Mouse (Mus musculus) midbrain, embryonic 11.5 days (tissue): ENCODE measurements around the gene Cep170b. TPM values are rescaled to one million over a fixed set of nuclear protein-coding genes. Genes with fewer than 3 reads are reported as not detected.
A peak's percentile ranks its signal among the peaks of the same experiment; 100 is the strongest.

ENCODE experiments used
- ATAC-seq: fragments of 200-750 bp; cut with Nextera tagmentation; 2 replicates; pipeline ENCODE4 v1.8.0; 2017; ENCODE audit warnings: moderate TSS enrichment, moderate library complexity; ENCODE audit not compliant: low FRiP score
- DNase-seq: peaks from one replicate; pipeline ENCODE4 v3.0.0; 2015; ENCODE audit warnings: low spot score; ENCODE audit errors: missing footprints
- H3K27ac ChIP-seq: fragments of 300-500 bp; sonication (generic); 2 replicates; pipeline ENCODE4 v1.5.1; 2014; ENCODE audit warnings: low read depth, low read length
- H3K27me3 ChIP-seq: fragments of 300-500 bp; sonication (generic); 2 replicates; pipeline ENCODE4 v1.6.1; 2014; ENCODE audit warnings: mild to moderate bottlenecking, low read length, moderate library complexity, mixed read lengths; ENCODE audit not compliant: control insufficient read depth, insufficient read depth
- H3K36me3 ChIP-seq: fragments of 300-500 bp; sonication (generic); 2 replicates; pipeline ENCODE4 v1.6.1; 2014; ENCODE audit warnings: mild to moderate bottlenecking, low read length, moderate library complexity, mixed read lengths; ENCODE audit not compliant: control insufficient read depth, insufficient read depth
- H3K4me1 ChIP-seq: fragments of 300-500 bp; sonication (generic); 2 replicates; pipeline ENCODE4 v1.6.1; 2014; ENCODE audit warnings: low read length; ENCODE audit not compliant: control insufficient read depth, insufficient read depth
- H3K4me2 ChIP-seq: fragments of 300-500 bp; sonication (generic); 2 replicates; pipeline ENCODE4 v1.6.1; 2014; ENCODE audit warnings: mild to moderate bottlenecking, moderate library complexity
- H3K4me3 ChIP-seq: fragments of 300-500 bp; sonication (generic); 2 replicates; pipeline ENCODE4 v1.5.1; 2014; ENCODE audit warnings: low read depth, low read length
- H3K9ac ChIP-seq: fragments of 300-500 bp; sonication (generic); 2 replicates; pipeline ENCODE4 v1.6.1; 2014; ENCODE audit warnings: low read length
- H3K9me3 ChIP-seq: fragments of 300-500 bp; sonication (generic); 2 replicates; pipeline ENCODE4 v1.6.1; 2016; ENCODE audit warnings: low read length; ENCODE audit not compliant: control insufficient read depth
- WGBS: fragments of 180-500 bp; shearing (Covaris S2); extraction: QIAGEN DNeasy Blood & Tissue Kit; methylation state at CpG from one replicate; pipeline ENCODE4 v1.1.7; 2014; 5-methylcytosine and 5-hydroxymethylcytosine counted together
- polyA plus RNA-seq: library from polyadenylated mRNA; unstranded; fragments of >200 nt; fragmentation: Nextera tagmentation; extraction: Ambion mirVana; gene quantifications from 2 replicates; pipeline ENCODE4 v1.2.1, GENCODE M21; 2014

Gene Cep170b
- polyA plus RNA-seq, 1 experiment from 2014 or later, result 5.2 TPM

DNA sequence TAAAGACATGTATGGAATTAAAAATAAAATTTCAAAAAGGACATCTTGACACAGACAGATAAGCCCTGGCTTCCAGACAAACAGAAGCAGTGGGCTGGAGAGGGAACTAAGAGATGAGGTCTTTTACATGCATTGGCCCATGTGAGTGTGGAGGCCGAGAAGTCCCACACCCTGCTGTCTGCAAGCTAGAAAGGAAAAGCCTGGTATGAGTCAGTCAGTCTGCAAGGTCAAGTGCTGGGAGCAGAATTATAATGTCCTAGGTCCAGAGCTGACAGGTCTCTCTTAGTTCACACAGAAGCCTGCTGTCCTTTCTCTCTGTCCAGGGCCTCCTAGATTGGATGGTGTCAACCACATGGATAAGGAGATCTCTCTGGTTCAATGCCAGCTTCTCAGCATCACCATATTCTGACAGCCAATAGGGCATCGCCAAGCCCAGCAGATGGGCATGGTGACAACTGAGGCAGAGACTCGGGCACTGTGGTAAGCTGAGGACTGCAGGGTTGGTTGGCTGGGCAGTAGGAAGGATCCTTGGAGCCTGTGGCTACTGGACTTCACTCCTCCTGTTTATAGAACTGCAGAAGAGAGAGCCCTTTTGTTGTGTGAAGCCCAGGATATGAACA is 23.3 kb upstream of the Cep170b start:
- Histone ChIP-seq H3K4me2 (no peak overlapping the region), H3K4me3 (no peak overlapping the region), H3K9me3 (no peaks in the 10 kb centered on the region), H3K27ac (no peak overlapping the region), H3K9ac (no peak overlapping the region), H3K27me3 (no peaks in the 10 kb centered on the region), H3K36me3 (no peaks in the 10 kb centered on the region), H3K4me1 (peaks cover 15% of the 10 kb centered on the region)
- 85% methylated on average over 3 of the region's 3 CpGs for WGBS
- ATAC-seq, result no peak
- DNase-seq, result no peak

DNA sequence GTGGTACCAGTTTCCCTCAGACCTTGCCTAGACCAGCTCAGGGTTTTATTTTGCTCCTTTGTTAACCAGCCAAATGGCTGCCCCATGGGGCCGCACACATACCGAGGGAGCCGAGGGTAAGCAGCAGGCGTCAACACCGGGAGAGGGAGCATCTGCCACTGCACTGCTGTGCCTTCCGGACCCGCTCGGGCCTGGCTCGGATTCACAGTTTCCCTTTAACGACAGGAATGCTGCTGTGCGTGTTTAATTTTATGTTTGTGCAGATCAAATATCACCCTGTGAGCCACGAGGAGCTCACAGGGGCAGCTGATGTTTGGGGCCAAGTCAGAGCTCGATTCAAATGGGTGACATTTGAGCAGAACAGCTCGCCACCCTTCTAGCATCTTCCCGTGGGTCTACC is 19.7 kb upstream of the Cep170b start:
- H3K27ac ChIP-seq, result no peak overlapping the region
- H3K4me1 ChIP-seq, result peaks cover 3% of the 10 kb centered on the region; the same call in 1 of the 2 replicates
- H3K9ac ChIP-seq, result peak overlapping the region; percentile 10; the same call in 1 of the 2 replicates
- no peaks in the 10 kb centered on the region for H3K36me3 ChIP-seq
- no peaks in the 10 kb centered on the region for H3K9me3 ChIP-seq
- H3K4me2 ChIP-seq, result no peak overlapping the region
- no peak for DNase-seq
- peak; percentile 42; the same call in 1 of the 2 replicates for ATAC-seq
- WGBS, result 21% methylated on average over 15 of the region's 15 CpGs
- no peak overlapping the region for H3K4me3 ChIP-seq
- no peaks in the 10 kb centered on the region for H3K27me3 ChIP-seq

DNA sequence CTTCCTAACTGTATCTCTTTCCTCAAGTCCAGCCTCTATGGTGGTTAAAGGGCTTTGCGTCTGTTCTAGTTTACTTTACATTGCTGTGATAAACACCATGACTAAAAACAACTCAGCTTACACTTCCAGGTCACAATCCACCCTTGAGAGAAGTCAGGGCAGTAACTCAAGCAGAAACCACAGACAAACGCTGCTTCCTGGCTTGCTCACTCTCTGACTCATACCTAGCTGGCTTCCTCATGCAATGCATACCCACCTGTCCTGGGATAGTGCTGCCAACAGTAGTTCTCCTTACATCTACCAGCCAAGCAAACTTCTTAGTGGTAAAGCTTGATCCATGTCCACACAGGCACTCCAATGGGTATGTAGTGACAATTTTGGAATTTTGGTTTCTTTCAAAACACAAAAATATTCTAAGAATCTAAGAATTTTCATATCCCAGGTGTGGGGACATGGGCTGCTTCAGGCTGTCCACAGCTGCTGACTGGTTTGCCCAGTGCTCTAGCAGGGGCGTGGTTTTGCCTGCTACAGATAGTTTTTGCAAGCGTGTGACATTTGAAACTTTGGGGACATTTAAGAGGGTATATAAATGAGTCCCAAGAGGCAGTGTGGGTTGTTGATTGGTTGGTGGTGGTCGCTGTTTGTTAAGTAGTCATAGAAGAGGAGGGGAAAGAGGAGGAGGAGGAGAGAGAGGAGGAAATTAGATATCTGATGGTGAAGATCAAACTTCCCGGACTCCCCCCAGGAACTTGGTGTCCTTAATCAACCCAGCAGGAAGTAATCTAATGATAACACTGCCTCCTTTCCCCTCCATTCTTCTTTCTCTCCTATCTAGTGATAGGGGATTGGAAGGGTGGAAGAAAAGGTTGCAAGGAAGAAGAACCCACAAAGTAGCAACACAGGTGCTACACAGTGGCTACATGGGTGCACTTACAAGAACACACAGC is 17.6 kb upstream of the Cep170b start:
- Histone ChIP-seq H3K9ac (no peak overlapping the region), H3K4me3 (no peak overlapping the region), H3K36me3 (no peaks in the 10 kb centered on the region), H3K27ac (no peak overlapping the region), H3K9me3 (no peaks in the 10 kb centered on the region), H3K4me2 (no peak overlapping the region), H3K27me3 (peaks cover 2% of the 10 kb centered on the region), H3K4me1 (peaks cover 6% of the 10 kb centered on the region; the same call in 1 of the 2 replicates)
- ATAC-seq (no peak), DNase-seq (no peak)
- WGBS, result 72% methylated on average over 6 of the region's 6 CpGs

DNA sequence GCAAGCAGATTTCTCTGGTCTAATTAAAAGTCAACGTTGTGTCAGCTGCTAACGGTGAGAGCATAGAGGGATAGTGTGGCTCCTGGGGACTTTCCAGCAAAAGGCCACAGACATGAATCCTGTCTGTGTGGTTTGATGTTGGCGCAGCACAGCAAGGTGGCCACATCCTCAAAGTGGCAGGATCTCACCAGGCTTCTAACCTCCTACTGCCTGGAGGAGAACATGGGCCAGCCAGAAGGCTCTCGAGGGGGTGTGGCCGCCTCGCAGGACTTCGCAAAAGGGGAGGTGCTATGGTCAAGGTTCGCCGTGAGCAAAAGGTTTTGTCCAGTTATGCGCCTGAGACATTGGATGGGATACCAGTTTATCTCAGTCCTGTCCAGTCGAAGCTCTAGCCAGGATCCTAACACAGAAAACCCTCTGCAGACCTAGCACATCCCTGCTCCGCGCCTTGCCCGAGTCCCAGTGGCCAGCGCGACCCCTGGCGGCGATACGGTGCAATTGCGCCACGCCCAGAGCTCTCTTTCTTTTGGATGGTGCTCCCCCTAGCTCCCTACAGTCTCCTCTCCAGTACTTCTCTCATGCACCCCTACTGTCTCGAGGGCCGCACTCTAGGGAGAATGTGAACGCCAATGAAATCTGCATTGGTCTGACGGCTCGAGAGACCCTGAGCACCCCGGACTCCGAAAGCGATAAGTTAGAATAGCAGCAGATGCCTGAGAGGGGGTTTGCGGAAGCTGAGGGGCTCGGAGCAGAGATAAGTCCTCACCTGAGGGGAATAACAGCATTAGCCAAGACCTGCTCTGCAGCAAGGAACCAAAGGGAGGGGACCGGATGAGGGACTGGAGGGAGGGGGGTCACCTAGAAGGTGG is 13.3 kb upstream of the Cep170b start:
- DNase-seq (peak; percentile 99), ATAC-seq (peak; percentile 83)
- WGBS, result 13% methylated on average over 32 of the region's 32 CpGs
- Histone ChIP-seq H3K4me1 (peaks cover 3% of the 10 kb centered on the region; the same call in 1 of the 2 replicates), H3K27me3 (peaks cover 6% of the 10 kb centered on the region), H3K9me3 (no peaks in the 10 kb centered on the region), H3K4me2 (peak overlapping the region; percentile 24; the same call in 1 of the 2 replicates), H3K36me3 (no peaks in the 10 kb centered on the region), H3K27ac (no peak overlapping the region), H3K9ac (no peak overlapping the region), H3K4me3 (no peak overlapping the region)

DNA sequence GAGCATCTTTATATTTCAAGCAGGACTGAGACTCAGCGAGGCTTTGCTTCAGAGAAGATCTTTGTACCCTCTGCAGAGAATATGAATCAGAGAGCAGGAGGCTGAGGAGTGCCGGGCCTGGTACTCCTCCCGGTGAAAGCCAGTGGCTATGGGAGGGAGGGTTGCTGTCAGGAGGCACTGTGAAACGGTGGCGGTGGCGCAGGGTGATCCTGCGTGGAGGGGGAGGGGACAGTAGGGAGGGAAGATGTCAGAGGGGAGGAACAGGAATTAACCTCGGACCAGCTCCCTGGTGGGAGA is 12.7 kb upstream of the Cep170b start:
- Histone ChIP-seq H3K9ac (no peak overlapping the region), H3K27me3 (peaks cover 6% of the 10 kb centered on the region), H3K4me3 (no peak overlapping the region), H3K4me1 (peaks cover 3% of the 10 kb centered on the region; the same call in 1 of the 2 replicates), H3K9me3 (no peaks in the 10 kb centered on the region), H3K27ac (no peak overlapping the region), H3K4me2 (no peak overlapping the region), H3K36me3 (no peaks in the 10 kb centered on the region)
- 30% methylated on average over 8 of the region's 8 CpGs for WGBS
- ATAC-seq (peak; percentile 20; the same call in 1 of the 2 replicates), DNase-seq (no peak)

DNA sequence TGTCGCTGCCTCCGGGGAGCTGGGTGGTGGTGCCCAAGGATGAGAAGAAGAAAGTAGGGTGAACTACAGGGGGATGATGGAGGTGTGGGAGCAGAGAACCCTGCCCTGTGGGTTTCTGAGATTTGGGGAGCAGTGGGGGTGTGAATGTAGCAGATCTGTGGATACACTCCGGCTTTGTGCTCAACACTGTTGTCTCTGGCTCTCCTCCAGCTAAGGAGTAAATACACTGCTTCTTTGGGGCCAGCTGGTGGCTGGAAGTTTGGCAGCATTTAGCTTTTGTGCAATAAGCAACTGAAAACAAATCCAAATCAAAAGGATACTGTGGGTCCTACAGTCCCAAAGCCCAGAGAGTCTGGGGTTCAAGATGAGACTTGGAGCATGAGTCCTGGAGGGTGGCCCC is 6.3 kb upstream of the Cep170b start:
- Histone ChIP-seq H3K27me3 (no peaks in the 10 kb centered on the region), H3K36me3 (no peaks in the 10 kb centered on the region), H3K4me2 (no peak overlapping the region), H3K4me1 (no peaks in the 10 kb centered on the region), H3K9me3 (no peaks in the 10 kb centered on the region), H3K4me3 (no peak overlapping the region), H3K27ac (no peak overlapping the region), H3K9ac (no peak overlapping the region)
- WGBS, result 77% methylated on average over 3 of the region's 3 CpGs
- ATAC-seq (no peak), DNase-seq (no peak)

DNA sequence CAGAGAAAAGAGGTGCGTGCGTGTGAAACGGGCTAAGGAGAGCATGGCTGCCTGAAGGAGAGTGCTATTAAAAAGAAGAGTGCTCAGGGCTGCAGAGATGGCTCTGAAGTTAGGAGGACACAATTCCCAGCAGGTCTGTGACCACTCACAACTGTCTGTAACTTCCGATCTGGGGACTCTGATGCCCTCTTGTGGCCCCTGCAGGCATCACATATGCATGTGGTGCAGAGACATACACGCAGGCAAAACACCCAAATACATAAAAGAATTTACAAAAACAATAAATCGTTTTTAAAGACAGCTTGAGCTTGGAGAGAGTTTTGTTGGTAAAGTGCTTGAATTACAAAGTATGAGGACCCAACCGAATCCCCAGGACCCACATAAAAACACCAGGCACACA is 3.1 kb upstream of the Cep170b start:
- no peaks in the 10 kb centered on the region for H3K9me3 ChIP-seq
- peaks cover 18% of the 10 kb centered on the region for H3K27me3 ChIP-seq
- no peak overlapping the region for H3K27ac ChIP-seq
- H3K4me2 ChIP-seq, result no peak overlapping the region
- H3K36me3 ChIP-seq, result no peaks in the 10 kb centered on the region
- H3K4me1 ChIP-seq, result peaks cover 3% of the 10 kb centered on the region; the same call in 1 of the 2 replicates
- H3K9ac ChIP-seq, result no peak overlapping the region
- peak; percentile 91 for DNase-seq
- 25% methylated on average over 7 of the region's 7 CpGs for WGBS
- ATAC-seq, result no peak
- H3K4me3 ChIP-seq, result no peak overlapping the region

DNA sequence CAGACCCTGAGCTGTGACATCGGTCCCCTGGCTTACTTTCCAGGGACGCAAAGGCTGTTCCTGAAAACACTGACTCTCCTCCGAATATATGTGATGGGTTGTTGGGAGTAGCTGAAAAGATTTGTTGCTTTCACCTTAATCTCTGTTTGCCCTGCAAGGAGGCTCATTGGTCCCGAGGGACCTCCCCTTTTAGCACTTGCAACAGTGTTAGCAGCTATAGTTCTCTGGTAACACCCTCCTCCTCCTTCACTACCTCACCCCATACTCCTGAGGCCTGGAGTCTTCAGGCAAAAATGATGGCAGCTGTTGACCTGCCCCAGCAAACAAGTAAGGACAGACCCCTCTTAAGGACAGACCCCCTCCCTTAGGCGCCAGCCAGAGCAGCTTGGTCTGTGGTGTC is 1.3 kb upstream of the Cep170b start:
- Histone ChIP-seq H3K27ac (no peak overlapping the region), H3K36me3 (no peaks in the 10 kb centered on the region), H3K9ac (no peak overlapping the region), H3K9me3 (no peaks in the 10 kb centered on the region), H3K4me2 (no peak overlapping the region), H3K27me3 (peaks cover 30% of the 10 kb centered on the region), H3K4me3 (no peak overlapping the region), H3K4me1 (peaks cover 9% of the 10 kb centered on the region)
- DNase-seq, result no peak
- 66% methylated on average over 5 of the region's 5 CpGs for WGBS
- ATAC-seq, result no peak
